Mouse (Mus musculus): ENCODE data around the gene Eloa.

DNA sequence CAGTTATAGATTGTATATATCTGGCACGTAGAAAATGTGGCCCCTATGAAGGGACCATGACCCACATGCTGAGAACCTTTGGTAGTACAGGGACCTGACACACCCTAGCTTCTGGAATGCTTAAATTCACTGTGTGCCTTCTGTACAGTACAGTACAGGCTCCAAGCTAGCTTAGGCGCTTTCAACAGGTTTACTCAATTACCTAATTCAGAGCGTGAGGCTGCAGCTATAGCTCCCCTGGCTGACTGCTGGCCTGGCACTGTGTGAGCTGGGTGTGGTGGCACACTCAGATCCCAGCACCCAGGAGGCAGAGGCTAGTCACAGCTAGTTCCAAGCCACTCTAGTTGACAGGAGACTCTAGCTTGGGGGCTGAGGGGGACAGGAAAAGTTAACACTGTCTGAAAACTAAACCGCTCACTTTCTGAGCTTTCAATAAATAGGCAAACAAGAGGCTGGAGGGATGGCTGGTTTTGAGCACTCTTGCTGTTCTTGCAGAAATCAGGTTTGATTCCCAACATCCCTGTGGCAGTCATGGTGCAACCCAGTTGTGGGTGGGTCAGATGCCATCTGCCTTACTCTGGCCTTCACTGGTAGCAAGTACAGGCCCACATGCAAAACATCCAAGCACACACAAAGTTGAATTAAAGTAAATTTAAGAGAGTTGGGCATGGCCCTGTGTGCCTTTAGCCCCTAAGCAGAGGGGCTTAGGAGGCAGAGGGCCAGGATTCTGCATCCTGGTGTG lies 26.9 kb upstream of the Eloa start:
- no peak for TF ChIP-seq CTCF (IDR thresholded peaks at IDR 0.05; ENCODE audit: low read depth)
- TF ChIP-seq EP300 (IDR thresholded peaks at IDR 0.05; ENCODE audit: low read depth): no peak

All from heart, postnatal 0 days (tissue).